Mouse (Mus musculus) layer of hippocampus, adult 18-20 months (tissue): Measurements from ENCODE around the gene Tmtc2. TPM values are rescaled to one million over a fixed set of nuclear protein-coding genes. Genes with fewer than 3 reads are reported as not detected.

Source experiments
- DNase-seq, 2 experiments: peaks; one replicate each; pipeline ENCODE4 v3.0.0; 2022; ENCODE audit warnings: low spot score in 2 of 2
- total RNA-seq, 2 experiments: library from RNA; stranded (reverse); gene quantifications; 2 replicates each; pipeline ENCODE4 v1.2.3; 2021

The Tmtc2 gene
- total RNA-seq, 2 experiments from 2014 or later: 10.6 to 11.9 TPM

DNA sequence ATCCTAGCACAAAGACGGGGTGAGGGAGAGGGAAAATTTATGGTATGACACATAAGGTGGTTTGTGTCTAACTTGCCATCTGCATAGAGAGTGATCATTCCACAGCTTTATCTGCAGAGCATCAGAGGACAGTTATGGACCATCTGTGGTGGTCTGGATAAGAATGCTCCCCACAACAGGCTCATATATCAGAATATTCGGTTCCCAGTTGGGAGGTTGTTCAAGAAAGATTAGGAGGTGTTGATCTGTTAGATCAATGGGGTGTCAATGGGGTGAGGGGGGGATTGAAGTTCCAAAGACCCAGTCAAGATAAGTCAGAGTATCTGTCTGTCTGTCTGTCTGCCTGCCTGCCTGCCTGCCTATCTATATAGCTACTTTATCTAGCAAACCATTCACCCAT lies 69.8 kb downstream of the Tmtc2 start:
- DNase-seq: no peak

DNA sequence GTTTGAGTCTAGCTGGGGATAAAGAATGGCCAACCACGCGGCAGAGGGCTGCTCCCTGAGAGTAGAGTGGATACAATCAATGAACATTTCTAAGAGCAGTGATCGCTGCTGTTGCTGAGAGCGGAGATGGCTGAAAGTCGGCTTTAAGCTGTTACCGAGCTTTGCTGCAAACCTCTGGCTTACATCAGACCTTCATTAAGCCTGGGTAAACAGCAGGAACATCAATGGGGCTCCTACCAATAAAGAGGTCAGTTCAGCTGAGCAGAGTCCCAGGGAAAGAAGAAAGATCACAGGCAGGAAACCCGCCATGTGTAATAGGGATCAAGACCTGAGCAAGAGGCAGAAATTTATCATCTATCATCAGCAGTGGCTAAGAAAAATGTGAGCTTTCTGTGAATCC lies 72.5 kb downstream of the Tmtc2 start:
- DNase-seq: no peak

DNA sequence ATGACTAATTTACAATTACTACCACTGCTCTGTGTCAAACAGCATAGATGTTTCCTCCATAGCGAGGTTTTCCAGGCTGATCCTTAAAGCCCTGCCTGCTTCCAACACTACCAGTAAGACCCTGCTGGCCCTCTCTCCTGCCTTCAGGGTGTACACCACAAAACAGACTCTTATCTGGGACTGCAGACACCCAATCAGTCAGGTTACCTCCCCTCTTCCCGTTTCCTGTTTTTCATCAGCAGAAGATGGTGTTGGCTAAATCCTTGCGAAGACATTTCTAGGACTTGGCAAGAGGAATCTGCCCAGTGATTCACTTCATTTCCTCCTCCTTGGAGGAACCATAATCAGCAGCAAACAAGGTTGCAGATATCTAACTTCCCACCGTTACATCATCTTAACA lies 73.8 kb downstream of the Tmtc2 start:
- no peak for DNase-seq

DNA sequence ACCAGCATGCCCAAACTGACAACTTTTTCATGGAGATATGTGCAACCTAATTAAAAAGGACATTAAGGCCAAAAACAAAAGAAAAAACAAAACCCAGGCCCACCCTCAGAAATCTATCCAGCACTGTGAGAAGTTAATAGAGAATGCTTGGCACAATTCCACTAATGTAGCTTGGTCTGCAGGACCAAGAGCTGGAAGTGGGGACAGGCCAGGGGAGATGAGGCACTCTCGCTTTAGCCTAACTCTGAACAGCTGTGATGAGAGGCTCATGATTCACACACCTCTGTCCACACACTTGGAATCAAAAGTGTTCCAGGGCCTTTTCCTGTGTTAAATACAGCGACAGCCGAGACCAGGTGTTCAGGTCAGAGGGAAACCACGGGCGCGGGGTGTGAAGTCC lies 79.0 kb downstream of the Tmtc2 start:
- no peak for DNase-seq

DNA sequence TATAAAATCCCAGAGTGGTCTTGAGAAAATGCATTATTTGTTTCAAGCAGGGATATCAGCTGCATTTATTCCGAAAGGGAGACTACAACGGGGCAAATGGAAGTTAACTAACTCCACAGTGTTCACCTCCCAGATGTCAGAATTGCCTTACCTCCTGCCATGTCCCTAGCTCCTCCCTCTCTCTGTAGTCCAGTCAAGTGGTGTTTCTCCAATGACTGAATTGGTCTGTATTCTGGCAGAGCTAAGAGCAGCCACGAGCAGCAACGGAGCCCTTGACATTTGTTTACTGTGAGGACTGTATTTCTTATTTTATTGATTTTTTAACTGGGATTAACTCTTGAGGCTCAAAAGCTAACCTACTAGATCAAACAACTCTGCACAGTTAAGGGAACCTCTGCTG lies 81.8 kb downstream of the Tmtc2 start:
- DNase-seq: no peak

DNA sequence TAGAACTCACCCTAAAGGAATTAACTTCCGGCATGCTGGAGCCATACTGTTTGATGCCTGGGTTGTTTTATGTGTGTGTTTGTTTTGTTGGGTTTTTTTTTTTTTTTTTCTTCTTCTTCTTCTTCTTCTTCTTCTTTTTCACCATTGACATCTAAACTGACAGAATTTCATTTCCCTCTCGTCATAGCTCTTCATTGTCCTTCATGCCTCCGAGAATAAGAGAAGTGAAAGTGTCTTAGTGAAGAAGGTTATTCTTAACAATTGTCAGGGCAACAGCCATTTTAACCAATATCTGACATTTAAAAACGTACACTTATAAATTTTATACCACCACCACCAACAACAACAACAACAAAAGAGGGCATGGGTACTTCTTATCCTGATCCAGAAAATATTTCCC lies 83.5 kb downstream of the Tmtc2 start:
- DNase-seq: no peak

DNA sequence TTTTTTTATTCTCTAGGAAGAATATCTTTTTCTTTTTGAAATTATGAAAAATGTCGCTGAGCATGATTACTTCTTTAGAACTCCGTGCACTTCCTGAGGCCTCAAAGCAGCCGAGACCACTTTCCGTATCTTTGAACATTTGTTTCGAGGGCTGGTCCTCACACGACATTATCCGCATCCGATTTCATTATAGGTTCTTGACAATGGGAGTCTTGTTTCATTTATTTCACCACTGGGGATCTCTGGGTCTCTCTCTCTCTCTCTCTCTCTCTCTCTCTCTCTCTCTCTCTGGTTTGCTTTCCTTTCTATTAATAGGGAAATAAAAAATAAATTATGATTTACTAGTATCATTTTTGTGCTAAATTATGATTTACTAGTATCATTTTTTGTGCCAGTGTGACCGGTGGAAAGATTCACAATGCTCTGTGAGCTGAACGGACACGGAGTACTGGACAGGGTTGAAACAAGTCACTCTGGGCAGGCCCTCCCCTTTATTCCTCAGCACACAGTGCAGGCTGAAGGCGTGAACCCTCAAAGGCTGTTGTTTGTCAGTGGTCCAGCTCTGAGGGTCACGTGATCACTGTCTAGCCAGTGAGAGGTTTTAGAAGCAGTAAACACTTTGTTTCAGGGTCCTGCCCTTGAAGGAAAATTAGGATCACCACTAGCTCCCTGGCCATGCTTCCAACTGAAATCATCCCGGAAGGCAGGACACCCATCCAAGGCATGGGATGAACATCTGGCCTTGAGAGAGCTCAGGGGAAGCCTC lies 84.1 kb downstream of the Tmtc2 start:
- DNase-seq: peak in 1 of 2 experiments; percentile 18

- no peak for DNase-seq
Measured at GRCm38 (mm10) chr10:105486977-105487376, 87.3 kb downstream of the Tmtc2 start.

DNA sequence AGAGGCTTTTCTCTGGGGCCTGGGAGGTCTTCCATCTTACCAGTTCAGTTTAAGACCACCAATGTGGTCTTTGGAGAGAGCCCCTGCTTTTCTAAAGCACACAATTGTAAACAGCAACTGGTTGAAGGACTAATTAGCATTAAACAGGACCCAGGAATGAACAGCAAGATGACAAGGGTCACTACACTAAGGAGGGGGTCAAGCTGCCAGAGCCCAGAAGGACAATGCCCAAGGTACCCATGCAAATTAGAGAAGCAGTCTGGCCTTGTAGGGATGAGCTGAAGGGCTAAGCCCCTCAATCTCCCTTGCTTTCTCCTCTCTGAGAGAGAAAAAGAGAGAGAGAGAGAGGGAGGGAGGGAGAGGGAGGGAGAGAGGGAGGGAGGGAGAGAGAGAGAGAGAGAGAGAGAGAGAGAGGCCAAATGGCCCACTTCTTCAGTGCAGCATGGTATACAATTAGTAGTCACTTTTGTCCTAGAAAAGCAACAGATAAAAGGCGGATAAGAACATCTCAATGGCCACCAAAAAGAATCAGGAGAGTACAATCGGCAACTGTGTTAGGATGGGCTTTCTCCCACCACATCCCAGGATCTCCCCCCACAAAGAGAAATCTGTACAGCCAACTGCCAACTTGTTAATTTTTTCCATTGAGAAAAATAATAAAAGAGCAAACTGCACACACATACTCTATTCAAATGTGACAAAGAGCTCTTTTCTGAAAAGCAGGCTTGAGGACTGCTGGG lies 89.7 kb downstream of the Tmtc2 start:
- DNase-seq: no peak

DNA sequence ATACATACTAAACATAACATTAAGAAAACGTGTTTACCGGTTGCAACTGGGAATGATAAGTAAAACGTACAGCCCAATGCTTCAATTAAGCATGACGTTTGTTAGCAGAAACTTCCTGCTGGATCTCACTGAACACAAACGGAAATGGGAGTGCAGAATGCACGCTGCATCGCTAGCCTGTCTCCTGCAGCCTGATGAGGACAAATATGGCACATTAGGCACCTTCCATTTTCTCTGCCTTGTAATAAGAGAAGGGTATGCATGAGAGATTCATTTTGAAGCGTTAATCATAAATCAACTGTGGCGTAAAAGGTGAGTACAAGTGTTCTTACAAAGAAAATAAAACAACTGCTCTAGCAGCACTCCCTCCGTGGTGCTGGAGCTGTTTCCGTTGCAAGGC lies 94.5 kb downstream of the Tmtc2 start:
- DNase-seq: no peak

- no peak for DNase-seq
Measured at GRCm38 (mm10) chr10:105477623-105478238, 96.5 kb downstream of the Tmtc2 start.

GRCm38 (mm10) chr10:105474162-105474830 lies 100.0 kb downstream of the Tmtc2 start:
- DNase-seq: no peak

GRCm38 (mm10) chr10:105464378-105464777 lies 109.9 kb downstream of the Tmtc2 start:
- DNase-seq: no peak

GRCm38 (mm10) chr10:105453441-105453840 lies 120.8 kb downstream of the Tmtc2 start:
- no peak for DNase-seq

- no peak for DNase-seq
Measured at GRCm38 (mm10) chr10:105447191-105447590, 127.1 kb downstream of the Tmtc2 start.

- DNase-seq: no peak
Measured at GRCm38 (mm10) chr10:105444309-105444708, 129.9 kb downstream of the Tmtc2 start.

DNA sequence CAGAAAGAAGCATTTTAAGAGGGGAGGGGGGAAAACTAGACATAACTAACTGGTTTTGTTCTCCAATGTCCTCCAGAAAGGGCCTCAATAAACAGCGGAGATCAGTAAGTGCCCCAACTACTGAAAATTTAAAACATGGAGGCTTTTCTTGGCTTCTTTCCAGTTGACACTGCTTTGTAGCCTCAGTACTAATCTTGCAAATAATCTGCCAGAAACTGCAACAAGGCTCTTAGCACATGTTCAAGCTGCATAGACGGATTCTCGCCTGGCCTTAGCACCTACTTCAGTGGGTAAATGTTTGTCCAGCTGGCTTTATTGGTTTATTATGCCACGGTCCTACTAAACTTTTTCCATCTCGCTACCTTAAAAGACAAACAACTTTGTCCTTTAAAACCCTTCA lies 139.4 kb downstream of the Tmtc2 start:
- no peak for DNase-seq

- peak in 1 of 2 experiments; percentile 34 for DNase-seq
Measured at GRCm38 (mm10) chr10:105430885-105431284, 143.4 kb downstream of the Tmtc2 start.

DNA sequence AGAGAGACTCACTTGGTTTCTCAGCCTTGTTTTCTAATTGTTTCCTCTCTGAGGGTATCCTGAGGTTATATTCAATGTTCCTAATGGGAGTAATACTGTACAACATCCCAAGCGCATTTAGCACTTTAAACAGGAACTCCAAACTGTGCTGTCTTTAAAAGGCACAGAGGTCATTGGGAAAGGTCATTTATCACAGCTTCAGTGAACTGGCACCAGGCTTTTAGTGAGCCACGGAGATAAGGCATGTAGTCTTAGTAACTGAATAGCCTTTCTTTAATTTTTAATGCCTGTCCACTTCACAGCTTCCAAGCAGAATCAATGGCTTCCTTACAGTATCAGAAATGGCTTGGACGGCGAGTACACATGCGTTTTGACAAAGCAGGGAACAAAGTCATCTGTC lies 144.0 kb downstream of the Tmtc2 start:
- no peak for DNase-seq

- no peak for DNase-seq
Measured at GRCm38 (mm10) chr10:105428080-105428479, 146.2 kb downstream of the Tmtc2 start.

DNA sequence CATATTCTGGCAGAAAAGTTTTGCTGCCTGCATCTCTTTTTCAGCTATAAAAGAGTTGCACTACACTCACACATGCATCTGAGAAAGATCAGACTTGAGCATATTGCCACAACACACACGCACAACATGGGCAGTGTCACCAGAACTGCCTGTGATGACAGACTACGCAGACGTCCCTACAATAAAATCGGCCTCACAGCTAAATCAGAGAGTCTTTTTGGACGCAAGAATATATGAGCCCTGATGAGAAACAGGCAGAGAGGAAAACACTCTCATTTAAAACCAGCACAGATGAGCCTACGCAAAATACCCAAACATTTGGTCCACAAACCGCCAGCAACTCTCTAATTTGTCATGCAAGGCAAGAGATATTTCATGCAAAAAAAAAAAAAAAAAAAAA lies 146.6 kb downstream of the Tmtc2 start:
- DNase-seq: peak; percentile 30 to 71

- no peak for DNase-seq
Measured at GRCm38 (mm10) chr10:105425052-105425451, 149.2 kb downstream of the Tmtc2 start.
